Mouse (Mus musculus) cerebellum, adult 11-12 months (tissue): ENCODE measurements around the gene Agtpbp1.

Source experiments
- DNase-seq: peaks from one replicate; pipeline ENCODE4 v3.0.0; 2022

The Agtpbp1 gene

DNA sequence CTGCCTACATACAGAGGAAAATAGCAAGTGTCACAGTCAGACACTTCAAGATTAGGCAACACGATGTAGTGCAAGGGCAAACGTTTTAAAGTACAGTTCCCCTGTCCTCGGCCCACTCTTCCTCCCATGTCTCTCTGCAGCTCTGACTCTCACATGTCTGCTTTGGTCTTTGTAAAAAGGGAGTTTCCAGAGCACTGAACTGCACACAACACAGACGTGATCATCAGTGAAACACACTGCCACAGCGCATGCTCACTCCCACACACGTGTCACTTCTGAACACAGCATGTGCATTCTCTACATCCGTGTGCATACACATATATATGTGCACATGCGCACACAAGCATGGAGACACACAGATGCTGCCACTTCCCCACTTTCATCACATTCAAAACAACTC, 54.5 kb downstream of the Agtpbp1 start:
- DNase-seq = no peak

- DNase-seq = no peak
Measured at GRCm38 (mm10) chr13:59521271-59522064, 63.6 kb downstream of the Agtpbp1 start.

GRCm38 (mm10) chr13:59520834-59521233, 64.2 kb downstream of the Agtpbp1 start:
- DNase-seq = no peak

- DNase-seq = no peak
Measured at GRCm38 (mm10) chr13:59519479-59519878, 65.5 kb downstream of the Agtpbp1 start.

- DNase-seq = no peak
Measured at GRCm38 (mm10) chr13:59518016-59518415, 67.0 kb downstream of the Agtpbp1 start.

DNA sequence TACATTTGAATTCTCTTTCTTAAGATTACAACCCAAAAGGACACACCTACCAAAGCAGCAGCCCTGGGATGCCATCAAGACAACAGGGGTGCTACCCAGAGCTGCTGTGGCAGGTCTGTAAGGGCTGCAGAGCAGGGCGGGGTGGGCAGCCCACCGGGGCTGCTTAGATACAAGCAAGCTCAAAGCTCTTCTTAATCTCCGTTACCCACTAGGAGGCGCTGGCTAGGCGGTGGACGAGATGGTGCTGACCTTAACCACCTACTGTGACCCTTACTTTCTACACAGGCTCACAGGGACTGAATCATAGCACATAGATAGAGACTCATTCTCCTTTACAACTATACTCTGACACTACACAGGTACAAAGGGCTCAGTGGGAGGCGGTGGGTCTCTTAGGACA, 70.0 kb downstream of the Agtpbp1 start:
- peak; percentile 49 for DNase-seq

GRCm38 (mm10) chr13:59509644-59510366, 75.2 kb downstream of the Agtpbp1 start:
- no peak for DNase-seq

DNA sequence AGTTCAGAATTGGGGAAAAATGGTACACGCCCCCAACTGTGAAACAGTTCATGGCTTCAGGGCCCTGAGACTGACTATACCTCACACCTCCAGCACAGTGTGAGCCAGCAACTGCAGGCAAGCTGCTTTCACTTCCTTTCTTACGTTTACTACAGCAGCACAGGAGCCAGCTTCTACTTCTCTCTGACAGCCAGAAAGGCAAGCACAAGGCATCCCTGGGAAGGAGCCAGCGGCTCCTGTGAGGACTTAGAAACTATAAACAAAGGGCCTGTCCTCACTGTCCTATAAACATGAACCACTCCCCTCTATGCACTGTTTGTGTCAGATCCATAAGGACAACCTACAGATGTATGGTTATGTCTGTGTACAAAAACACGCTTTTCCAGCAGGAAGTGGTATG, 76.4 kb downstream of the Agtpbp1 start:
- DNase-seq = no peak

GRCm38 (mm10) chr13:59506450-59506849, 78.6 kb downstream of the Agtpbp1 start:
- DNase-seq = no peak

GRCm38 (mm10) chr13:59505867-59506266, 79.2 kb downstream of the Agtpbp1 start:
- DNase-seq = peak; percentile 63

DNA sequence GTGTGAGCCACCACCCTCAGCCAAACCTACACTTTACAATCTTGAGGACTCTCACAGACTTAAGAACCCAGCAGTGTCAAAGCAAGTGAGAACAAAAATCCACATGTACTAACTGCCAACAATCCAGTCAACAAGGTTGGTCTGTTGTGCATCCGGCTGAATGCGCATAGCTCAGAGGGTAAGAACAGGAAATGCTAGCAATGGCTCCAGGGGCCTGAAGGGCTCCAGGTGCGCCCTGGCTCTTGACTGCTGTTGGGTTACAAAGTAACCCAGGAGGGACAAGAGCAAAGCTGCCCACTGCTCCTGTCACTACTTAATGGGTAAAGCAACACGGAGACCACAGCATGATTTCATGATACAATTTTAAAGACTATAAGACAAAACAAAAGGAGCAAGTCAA, 81.4 kb downstream of the Agtpbp1 start:
- no peak for DNase-seq

GRCm38 (mm10) chr13:59499831-59500230, 85.2 kb downstream of the Agtpbp1 start:
- no peak for DNase-seq

GRCm38 (mm10) chr13:59499374-59499773, 85.7 kb downstream of the Agtpbp1 start:
- DNase-seq = no peak

DNA sequence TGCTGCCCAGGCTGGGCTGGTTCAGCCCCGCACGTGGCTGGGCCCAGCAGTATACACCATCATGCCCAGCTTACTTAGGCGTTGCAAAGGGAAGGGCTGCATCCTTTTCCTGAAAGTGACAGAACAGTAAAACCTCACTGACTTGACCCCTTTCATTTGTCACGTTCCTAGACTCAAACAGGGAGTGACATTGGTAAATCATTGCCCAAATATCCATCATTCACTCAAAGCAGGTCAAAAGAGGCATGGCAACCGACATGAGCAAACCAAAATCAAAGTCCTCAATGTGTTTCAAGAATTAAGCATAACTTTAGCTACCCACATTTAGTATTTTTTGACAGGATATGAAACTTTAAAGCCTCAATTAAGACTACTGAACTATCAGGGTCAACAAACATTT, 86.8 kb downstream of the Agtpbp1 start:
- no peak for DNase-seq

- no peak for DNase-seq
Measured at GRCm38 (mm10) chr13:59495839-59496238, 89.2 kb downstream of the Agtpbp1 start.

DNA sequence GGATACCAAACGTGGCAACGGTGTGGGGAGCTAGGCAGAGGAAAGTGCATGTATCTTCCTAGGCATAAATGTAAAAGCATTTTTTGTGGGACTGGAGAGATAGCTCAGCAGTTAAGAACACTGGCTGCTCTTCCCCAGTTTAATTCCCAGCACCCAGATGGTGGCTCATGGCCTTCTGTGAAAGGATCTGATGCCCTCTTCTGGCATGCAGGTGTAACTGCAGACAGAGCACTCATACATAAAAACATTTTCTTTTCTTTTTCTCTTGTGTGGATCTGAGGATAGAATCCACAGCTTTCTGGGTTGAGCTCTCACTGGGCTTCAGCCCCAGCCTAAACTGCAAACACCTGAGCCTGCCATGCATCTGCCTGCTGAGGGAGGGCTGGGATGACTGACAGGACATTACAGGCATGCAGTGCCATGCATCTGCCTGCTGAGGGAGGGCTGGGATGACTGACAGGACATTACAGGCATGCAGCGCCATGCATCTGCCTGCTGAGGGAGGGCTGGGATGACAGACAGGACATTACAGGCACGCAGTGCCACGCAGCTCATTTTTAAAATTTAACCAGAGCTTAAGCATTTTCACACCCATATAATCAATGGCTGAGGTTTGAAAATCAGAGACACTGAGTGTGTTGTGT, 90.3 kb downstream of the Agtpbp1 start:
- no peak for DNase-seq

DNA sequence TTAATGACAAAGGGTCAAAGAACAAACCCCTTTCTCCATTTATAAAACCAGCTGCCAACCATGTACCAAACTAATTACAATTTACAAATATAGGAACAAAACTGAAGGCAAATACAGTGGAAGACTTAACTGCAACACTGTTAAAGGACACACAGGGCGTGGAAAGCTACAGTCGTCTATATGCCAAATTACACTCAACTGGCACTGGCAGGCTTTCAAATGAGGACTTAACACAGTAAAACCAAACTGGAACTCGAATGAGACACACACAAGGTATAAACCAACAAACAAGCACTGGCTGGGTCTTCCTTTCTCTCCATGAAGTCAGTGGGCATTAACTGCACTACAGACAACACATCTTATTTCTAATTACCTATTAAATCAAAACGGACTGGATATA, 94.3 kb downstream of the Agtpbp1 start:
- no peak for DNase-seq

DNA sequence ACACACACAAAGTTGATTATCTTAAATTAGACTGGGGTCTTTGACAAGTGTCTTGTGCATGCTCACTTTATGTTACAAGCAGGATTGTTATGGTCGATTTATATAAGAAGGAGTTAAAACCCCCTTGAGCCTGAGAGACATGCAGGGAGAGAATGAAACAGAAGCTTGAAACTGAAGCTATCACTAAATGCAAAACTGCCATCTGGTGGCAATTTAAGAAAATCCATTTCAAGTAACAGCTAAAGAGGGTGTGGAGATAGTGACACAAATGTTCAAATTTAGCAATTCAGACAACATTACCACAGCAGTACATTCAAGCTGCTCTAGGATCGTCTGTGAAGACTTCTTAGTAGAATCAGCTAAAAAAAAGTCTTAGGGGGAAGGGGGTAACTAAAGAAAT, 95.9 kb downstream of the Agtpbp1 start:
- no peak for DNase-seq

DNA sequence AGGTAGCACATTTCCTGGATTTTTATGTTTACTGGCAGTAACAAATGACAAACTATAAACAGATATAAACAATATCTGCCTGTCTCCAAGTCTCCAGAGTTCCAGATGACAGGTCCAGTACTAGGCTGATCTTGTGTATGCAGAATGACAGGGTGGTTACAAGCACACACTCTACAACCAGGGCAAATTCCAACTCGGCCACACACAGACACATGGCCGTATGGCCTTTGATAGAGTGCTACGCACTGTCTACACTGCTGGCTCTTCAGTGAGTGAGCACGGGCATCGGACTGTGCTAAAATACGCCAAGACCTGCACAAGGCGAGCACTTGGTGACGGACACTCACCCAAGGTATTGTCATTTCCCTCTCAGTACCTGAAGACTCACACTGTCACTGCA, 97.7 kb downstream of the Agtpbp1 start:
- no peak for DNase-seq

DNA sequence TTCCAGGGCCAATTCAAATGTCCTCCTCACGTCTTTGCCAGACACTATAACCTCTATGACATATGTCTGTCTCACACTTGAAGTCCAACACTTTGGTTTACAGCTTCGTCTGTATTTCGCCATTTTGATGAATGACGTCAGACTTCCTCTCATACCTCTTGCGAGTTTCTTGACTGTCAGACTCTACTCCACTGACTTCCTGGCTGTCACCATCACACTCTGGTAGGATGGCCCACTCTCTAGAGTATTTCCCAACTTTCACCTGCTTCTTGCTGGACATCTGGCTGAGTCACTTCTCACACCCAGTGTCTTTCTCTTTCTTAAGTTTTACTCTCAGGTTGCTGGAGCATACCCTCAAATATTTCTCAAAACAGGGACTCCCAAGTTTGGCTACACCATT, 98.8 kb downstream of the Agtpbp1 start:
- no peak for DNase-seq

GRCm38 (mm10) chr13:59485456-59485855, 99.6 kb downstream of the Agtpbp1 start:
- no peak for DNase-seq

DNA sequence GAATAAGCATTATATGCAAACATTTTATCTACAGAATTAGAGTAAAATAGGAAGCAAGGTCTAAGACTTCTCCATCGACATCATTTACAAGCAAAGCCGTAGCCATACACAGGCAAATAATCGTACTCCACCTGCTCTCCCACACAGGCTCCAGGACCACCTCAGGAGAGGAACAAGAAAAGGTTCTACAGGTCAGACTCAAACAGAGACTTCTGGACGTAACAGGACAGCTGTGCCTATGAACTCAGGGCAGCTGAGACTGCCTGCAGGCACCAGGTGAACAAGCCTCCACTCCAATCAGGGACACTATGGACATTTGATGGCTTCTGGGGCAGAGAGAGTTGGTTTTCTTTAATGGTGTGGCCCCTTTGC, 103.6 kb downstream of the Agtpbp1 start:
- no peak for DNase-seq

GRCm38 (mm10) chr13:59480599-59481483, 104.2 kb downstream of the Agtpbp1 start:
- DNase-seq = no peak
